Mouse (Mus musculus): Measurements from ENCODE around the gene Tuba1b. TPM values are rescaled to one million over a fixed set of nuclear protein-coding genes. Genes with fewer than 3 reads are reported as not detected.

The Tuba1b gene
- polyA plus RNA-seq, 1 experiment from 2014 or later = 1,310 TPM

- ATAC-seq (replicated peaks; ENCODE audit: insufficient number of reproducible peaks, insufficient read depth, low FRiP score, low read depth) = no peak
- H3K4me1 ChIP-seq (replicated peaks) = peaks cover 57% of the 10 kb centered on the region
These were observed 39.4 kb downstream of the Tuba1b start for GRCm38 (mm10) chr15:98894746-98895634.

GRCm38 (mm10) chr15:98893940-98894745 is 40.2 kb downstream of the Tuba1b start, which contains the start of gene Rhebl1:
TSS of gene Rhebl1 (minus strand) at chr15:98894540.
- ATAC-seq (replicated peaks; ENCODE audit: insufficient number of reproducible peaks, insufficient read depth, low FRiP score, low read depth) = 0 out of 2 replicates have a peak, but pooled peaks have one; percentile 10
- no peak within 1 kb of the TSS for H3K27ac ChIP-seq
- H3K4me3 ChIP-seq = peak within 1 kb of the TSS; percentile 55
- WGBS = under 1% methylated on average over 77 of the region's 77 CpGs
- no peaks in the 10 kb centered on the region for H3K9me3 ChIP-seq (replicated peaks)
- no peaks in the 10 kb centered on the region for H3K36me3 ChIP-seq
- peak within 1 kb of the TSS; percentile 51 for H3K9ac ChIP-seq
- H3K27me3 ChIP-seq = peaks cover 65% of the 10 kb centered on the region
- peak within 1 kb of the TSS; percentile 95 for H3K4me2 ChIP-seq
- H3K4me1 ChIP-seq (replicated peaks) = peaks cover 57% of the 10 kb centered on the region

More at GRCm38 (mm10) chr15:98894746-98895634, 39.4 kb downstream of the Tuba1b start:
- peak overlapping the region; percentile 95 for H3K4me2 ChIP-seq
- H3K36me3 ChIP-seq = no peaks in the 10 kb centered on the region
- no peaks in the 10 kb centered on the region for H3K9me3 ChIP-seq (replicated peaks)
- H3K4me3 ChIP-seq = peak overlapping the region; percentile 55
- H3K27me3 ChIP-seq = peaks cover 69% of the 10 kb centered on the region
- H3K27ac ChIP-seq = no peak overlapping the region
- H3K9ac ChIP-seq = peak overlapping the region; percentile 51
- 11% methylated on average over 38 of the region's 38 CpGs for WGBS

GRCm38 (mm10) chr15:98893036-98893435 is 41.3 kb downstream of the Tuba1b start:
- H3K4me3 ChIP-seq = no peak overlapping the region
- H3K36me3 ChIP-seq = no peaks in the 10 kb centered on the region
- H3K4me1 ChIP-seq (replicated peaks) = peaks cover 50% of the 10 kb centered on the region
- no peak overlapping the region for H3K27ac ChIP-seq
- H3K4me2 ChIP-seq = 0 out of 2 replicates have a peak overlapping the region, but pooled peaks have one; percentile 95
- no peak for ATAC-seq (replicated peaks; ENCODE audit: insufficient number of reproducible peaks, insufficient read depth, low FRiP score, low read depth)
- no peak overlapping the region for H3K9ac ChIP-seq
- H3K27me3 ChIP-seq = peaks cover 54% of the 10 kb centered on the region
- 78% methylated on average over 4 of the region's 4 CpGs for WGBS
- H3K9me3 ChIP-seq (replicated peaks) = no peaks in the 10 kb centered on the region

DNA sequence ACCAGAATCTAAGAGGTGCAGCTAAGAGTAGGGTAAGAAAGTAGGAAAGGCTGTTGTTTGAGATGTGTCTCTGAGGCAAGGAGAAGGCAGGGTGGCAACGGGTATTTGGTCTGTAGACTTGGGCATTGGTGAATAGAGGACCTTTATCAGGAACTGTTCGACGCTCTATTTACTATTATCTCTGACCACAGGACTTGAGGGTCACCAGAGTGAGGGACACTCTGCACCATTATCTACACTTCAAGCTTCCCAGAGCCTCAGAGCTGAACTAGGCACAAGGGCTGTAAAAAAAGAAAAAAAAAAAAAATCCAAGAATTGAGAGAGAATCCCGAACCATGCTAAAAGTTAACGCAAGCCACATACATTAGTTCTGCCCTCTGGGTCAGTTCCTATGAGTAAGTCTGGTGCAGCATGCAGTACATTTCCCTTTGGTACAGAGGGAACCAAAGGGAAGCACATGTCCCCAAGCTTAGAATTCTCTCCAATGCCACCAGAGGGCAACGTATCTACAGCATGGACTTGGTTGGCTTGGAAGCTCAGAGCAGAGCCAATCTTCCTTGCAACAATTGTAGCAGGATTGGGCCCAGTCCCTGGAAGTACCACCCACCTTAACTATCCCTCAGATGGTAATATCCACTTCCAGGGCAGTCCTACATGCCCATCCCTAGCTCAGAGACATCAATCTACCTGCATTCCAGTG is 42.3 kb downstream of the Tuba1b start:
- H3K4me2 ChIP-seq = no peak overlapping the region

GRCm38 (mm10) chr15:98891198-98891742 is 43.1 kb downstream of the Tuba1b start:
- Histone ChIP-seq H3K27ac (no peak overlapping the region), H3K9ac (no peak overlapping the region), H3K4me2 (peak overlapping the region; percentile 50), H3K9me3 (replicated peaks) (no peaks in the 10 kb centered on the region), H3K4me3 (peak overlapping the region; percentile 18), H3K27me3 (peaks cover 37% of the 10 kb centered on the region), H3K4me1 (replicated peaks) (peaks cover 36% of the 10 kb centered on the region), H3K36me3 (no peaks in the 10 kb centered on the region)
- ATAC-seq (replicated peaks; ENCODE audit: insufficient number of reproducible peaks, insufficient read depth, low FRiP score, low read depth) = no peak
- 12% methylated on average over 19 of the region's 19 CpGs for WGBS

More for the DNA sequence above, 42.3 kb downstream of the Tuba1b start:
- no peak overlapping the region for H3K4me3 ChIP-seq
- peaks cover 41% of the 10 kb centered on the region for H3K4me1 ChIP-seq (replicated peaks)
- peak; percentile 77 for ATAC-seq (replicated peaks; ENCODE audit: insufficient number of reproducible peaks, insufficient read depth, low FRiP score, low read depth)
- no peaks in the 10 kb centered on the region for H3K36me3 ChIP-seq
- 27% methylated on average over 6 of the region's 6 CpGs for WGBS
- H3K27me3 ChIP-seq = peaks cover 45% of the 10 kb centered on the region
- no peaks in the 10 kb centered on the region for H3K9me3 ChIP-seq (replicated peaks)
- no peak overlapping the region for H3K27ac ChIP-seq
- H3K9ac ChIP-seq = no peak overlapping the region

DNA sequence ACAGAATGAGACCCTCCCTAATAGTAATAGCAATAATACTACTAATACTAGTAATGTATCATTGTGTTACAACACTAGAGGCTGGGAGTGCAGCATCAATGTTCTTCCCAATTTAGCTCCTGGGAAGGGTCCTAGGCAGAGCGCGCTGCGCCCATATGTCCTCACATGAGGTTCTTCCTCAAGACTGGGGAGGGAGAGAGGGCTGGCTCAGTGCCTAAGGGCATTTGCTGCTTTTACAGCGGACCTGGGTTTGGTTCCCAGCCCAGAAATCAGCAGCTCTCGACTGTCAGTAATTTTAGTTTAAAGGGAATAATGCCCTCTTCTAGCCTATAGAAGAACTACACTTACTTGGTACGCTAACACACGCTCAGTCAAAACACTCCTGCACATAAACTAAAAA is 46.8 kb downstream of the Tuba1b start:
- no peak for ATAC-seq (replicated peaks; ENCODE audit: insufficient number of reproducible peaks, insufficient read depth, low FRiP score, low read depth)
- Histone ChIP-seq H3K36me3 (no peaks in the 10 kb centered on the region), H3K4me3 (no peak overlapping the region), H3K9ac (no peak overlapping the region), H3K9me3 (replicated peaks) (no peaks in the 10 kb centered on the region), H3K27me3 (peaks cover 2% of the 10 kb centered on the region; the same call in 1 of the 2 replicates), H3K27ac (no peak overlapping the region), H3K4me2 (no peak overlapping the region), H3K4me1 (replicated peaks) (peaks cover 9% of the 10 kb centered on the region)
- WGBS = 79% methylated on average over 7 of the region's 7 CpGs

DNA sequence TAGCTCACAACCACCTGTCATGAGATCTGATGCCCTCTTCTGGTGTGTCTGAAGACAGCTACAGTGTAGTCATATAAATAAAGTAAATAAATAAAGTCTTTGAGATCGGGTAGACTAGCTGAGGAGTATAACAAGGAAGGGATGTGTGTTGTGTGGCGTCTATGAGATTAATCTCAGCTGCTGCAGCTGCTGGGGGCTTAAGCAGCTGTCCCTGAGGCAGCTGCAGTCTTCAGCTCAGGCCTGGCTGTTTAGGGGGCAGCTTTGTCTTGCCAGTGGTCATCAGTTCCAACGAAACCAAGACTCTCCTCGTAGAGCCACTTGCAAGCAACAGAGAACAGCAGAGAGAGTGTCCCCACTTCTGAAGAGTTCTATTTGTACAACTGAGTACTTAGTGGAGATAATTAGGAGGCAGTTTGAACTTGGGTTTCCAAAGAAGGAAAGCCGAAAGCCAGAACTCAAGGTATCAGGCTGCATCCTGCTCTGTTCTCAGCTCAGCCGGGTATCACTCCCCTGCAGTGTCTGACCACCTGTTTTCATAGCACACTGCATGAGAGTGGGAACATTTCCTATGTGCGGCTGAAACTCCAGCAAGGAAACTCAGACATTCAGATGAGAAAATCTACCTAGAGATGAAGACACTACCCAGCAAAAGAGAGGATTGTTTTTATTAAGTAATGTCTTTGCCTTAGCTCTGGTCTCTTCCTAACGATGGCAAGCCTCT is 47.5 kb downstream of the Tuba1b start:
- Histone ChIP-seq H3K9me3 (replicated peaks) (no peaks in the 10 kb centered on the region), H3K36me3 (no peaks in the 10 kb centered on the region), H3K4me1 (replicated peaks) (peaks cover 5% of the 10 kb centered on the region), H3K27ac (no peak overlapping the region), H3K27me3 (no peaks in the 10 kb centered on the region; the same call in 1 of the 2 replicates), H3K4me3 (no peak overlapping the region), H3K4me2 (no peak overlapping the region), H3K9ac (no peak overlapping the region)
- 63% methylated on average over 8 of the region's 8 CpGs for WGBS
- ATAC-seq (replicated peaks; ENCODE audit: insufficient number of reproducible peaks, insufficient read depth, low FRiP score, low read depth) = no peak

GRCm38 (mm10) chr15:98884106-98884505 is 50.3 kb downstream of the Tuba1b start:
- Histone ChIP-seq H3K27ac (no peak overlapping the region), H3K4me3 (no peak overlapping the region), H3K36me3 (no peaks in the 10 kb centered on the region), H3K4me1 (replicated peaks) (peaks cover 12% of the 10 kb centered on the region), H3K27me3 (no peaks in the 10 kb centered on the region; the same call in 1 of the 2 replicates), H3K9me3 (replicated peaks) (no peaks in the 10 kb centered on the region), H3K4me2 (no peak overlapping the region), H3K9ac (no peak overlapping the region)
- 76% methylated on average over 1 of the region's 1 CpGs for WGBS
- no peak for ATAC-seq (replicated peaks; ENCODE audit: insufficient number of reproducible peaks, insufficient read depth, low FRiP score, low read depth)

- H3K9ac ChIP-seq = no peak overlapping the region
- no peak overlapping the region for H3K27ac ChIP-seq
- H3K36me3 ChIP-seq = no peaks in the 10 kb centered on the region
- H3K9me3 ChIP-seq (replicated peaks) = no peaks in the 10 kb centered on the region
- no peak overlapping the region for H3K4me2 ChIP-seq
- no peak overlapping the region for H3K4me3 ChIP-seq
- no peaks in the 10 kb centered on the region; the same call in 1 of the 2 replicates for H3K27me3 ChIP-seq
- peaks cover 12% of the 10 kb centered on the region for H3K4me1 ChIP-seq (replicated peaks)
- ATAC-seq (replicated peaks; ENCODE audit: insufficient number of reproducible peaks, insufficient read depth, low FRiP score, low read depth) = no peak
These were observed 50.7 kb downstream of the Tuba1b start for GRCm38 (mm10) chr15:98883661-98884060.

DNA sequence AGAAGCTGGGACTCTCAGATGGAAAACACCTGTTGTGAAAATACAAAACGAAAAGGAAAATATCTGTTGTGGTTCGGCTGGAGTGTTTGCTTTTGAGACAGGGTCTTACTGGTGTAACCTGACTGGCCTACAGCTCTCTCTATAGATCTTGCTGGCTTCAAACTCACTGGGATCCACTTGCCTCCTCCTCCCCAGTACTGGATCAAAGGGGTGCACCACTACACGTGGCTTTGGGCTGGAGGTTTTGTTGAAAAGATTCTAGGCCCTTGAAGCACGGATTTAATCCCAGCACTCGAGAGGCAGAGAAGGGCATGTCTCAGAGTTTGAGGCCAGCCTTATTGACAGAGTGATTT is 52.7 kb downstream of the Tuba1b start:
- no peak for ATAC-seq (replicated peaks; ENCODE audit: insufficient number of reproducible peaks, insufficient read depth, low FRiP score, low read depth)
- Histone ChIP-seq H3K4me3 (peak overlapping the region; percentile 88), H3K27me3 (no peaks in the 10 kb centered on the region), H3K4me2 (peak overlapping the region; percentile 99), H3K36me3 (no peaks in the 10 kb centered on the region), H3K27ac (no peak overlapping the region), H3K9ac (no peak overlapping the region; the same call in 1 of the 2 replicates), H3K4me1 (replicated peaks) (peaks cover 12% of the 10 kb centered on the region), H3K9me3 (replicated peaks) (no peaks in the 10 kb centered on the region)
- 19% methylated on average over 5 of the region's 5 CpGs for WGBS

Measured in heart, embryonic 15.5 days (tissue).